Mouse (Mus musculus) heart, adult 2 months (tissue): ENCODE results near the gene Lrrfip2. TPM values are rescaled to one million over a fixed set of nuclear protein-coding genes. Genes with fewer than 3 reads are reported as not detected.

Experiments used
- DNase-seq, 2 experiments: peaks; one replicate each; pipeline ENCODE4 v3.0.0; 2021
- H3K27ac ChIP-seq: fragments of 200-600 bp; 2 replicates; pipeline ENCODE4 v1.8.1; 2022
- H3K27me3 ChIP-seq: fragments of 200-500 bp; 2 replicates; pipeline ENCODE4 v1.6.1; 2012; ENCODE audit warnings: mild to moderate bottlenecking, low read length, inconsistent platforms, mixed read lengths; ENCODE audit not compliant: control insufficient read depth, insufficient read depth
- H3K36me3 ChIP-seq: fragments of 200-500 bp; 2 replicates; pipeline ENCODE4 v1.6.1; 2012; ENCODE audit warnings: low read length, inconsistent platforms; ENCODE audit not compliant: control insufficient read depth, insufficient read depth
- H3K4me1 ChIP-seq: fragments of 200-500 bp; 2 replicates; pipeline ENCODE4 v1.6.1; 2011; ENCODE audit warnings: low read length; ENCODE audit not compliant: control insufficient read depth, insufficient read depth
- H3K4me3 ChIP-seq: fragments of 200-600 bp; 2 replicates; pipeline ENCODE4 v1.8.1; 2022
- H3K79me2 ChIP-seq: fragments of 200-500 bp; replicated peaks from 2 replicates; pipeline ENCODE4 v1.6.1; 2012; ENCODE audit warnings: mild to moderate bottlenecking, inconsistent platforms, low read length, moderate library complexity, mixed read lengths; ENCODE audit not compliant: control insufficient read depth, insufficient read depth
- H3K9ac ChIP-seq: fragments of 200-500 bp; 2 replicates; pipeline ENCODE4 v1.6.1; 2012; ENCODE audit warnings: low read depth, mild to moderate bottlenecking, control low read depth, inconsistent platforms, low read length, mixed read lengths
- CTCF ChIP-seq: fragments of 200-600 bp; IDR thresholded peaks from 2 replicates; pipeline ENCODE4 v1.8.1; 2022; ENCODE audit warnings: antibody characterized with exemption, mild to moderate bottlenecking, moderate library complexity
- EP300 ChIP-seq: fragments of 200-500 bp; IDR thresholded peaks from 2 replicates; pipeline ENCODE4 v1.6.1; 2011; ENCODE audit warnings: low read depth, low read length, control low read depth; ENCODE audit not compliant: insufficient read depth
- POLR2A ChIP-seq: fragments of 200-500 bp; IDR thresholded peaks from 2 replicates; pipeline ENCODE4 v1.6.1; 2011; ENCODE audit warnings: mild to moderate bottlenecking, low read depth, low read length, control low read depth; ENCODE audit not compliant: insufficient read depth
- WGBS: fragments of 180-500 bp; shearing (Covaris S2); methylation state at CpG from one replicate; pipeline ENCODE4 v1.1.7; 2018; 5-methylcytosine and 5-hydroxymethylcytosine counted together
- intact Hi-C: fragments of 180-260 bp; cut with DNase I; formaldehyde crosslinking; loops from one replicate; pipeline ENCODE4 v1.15.1; 2025
- polyA plus RNA-seq: library from polyadenylated mRNA; depleted of rRNA; stranded (reverse); fragments of >200 nt; gene quantifications from 2 replicates; pipeline ENCODE4 v1.2.3, GENCODE M21; 2012; rRNA removed
- total RNA-seq, 2 experiments: library from RNA; stranded (reverse); gene quantifications; 2 replicates each; pipeline ENCODE4 v1.2.3; 2021

Gene Lrrfip2
- total and polyA plus RNA-seq, 3 experiments = 33.5 to 84.1 (median 83.6) TPM

DNA sequence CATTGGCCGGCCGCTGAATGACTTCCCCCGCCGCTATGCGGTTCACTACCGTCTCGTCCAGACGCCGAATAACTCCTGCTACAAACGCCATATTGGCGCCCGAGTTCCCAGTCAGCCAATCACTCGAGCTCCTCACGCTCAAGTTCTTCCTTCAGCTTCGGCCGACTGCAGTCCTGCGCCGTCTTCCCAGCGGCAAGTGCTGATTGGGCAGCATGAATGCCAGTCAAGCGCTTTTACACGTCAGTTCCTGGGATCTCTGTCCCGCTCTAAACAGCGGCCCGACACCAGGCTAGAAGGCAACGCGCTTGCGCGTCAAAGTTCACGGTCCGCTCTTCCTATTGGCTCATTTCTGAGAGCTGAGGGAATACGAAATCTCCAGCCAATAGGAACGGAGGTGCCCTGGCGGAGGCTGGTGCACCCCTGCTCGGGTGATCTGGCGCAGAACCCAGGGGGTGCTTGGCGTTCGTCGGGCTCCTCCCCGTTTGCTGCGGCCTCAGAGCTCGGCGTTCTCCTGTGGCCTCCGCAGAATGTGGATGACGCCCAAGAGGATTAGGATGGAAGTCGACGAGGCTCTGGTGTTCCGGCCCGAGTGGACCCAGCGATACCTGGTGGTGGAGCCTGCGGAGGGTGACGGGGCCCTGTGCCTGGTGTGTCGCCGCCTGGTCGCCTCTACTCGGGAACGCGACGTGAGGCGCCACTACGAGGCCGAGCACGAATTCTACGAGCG is 154.2 kb downstream of the Lrrfip2 start, which contains the start of the genes Mlh1 and Epm2aip1:
TSS of gene Mlh1 (minus strand) at position 358 of the 727 bp plus-strand sequence.
TSS of gene Epm2aip1 (plus strand) at position 496 of the 727 bp plus-strand sequence.
- peaks cover 37% of the 10 kb centered on the region for H3K36me3 ChIP-seq

GRCm38 (mm10) chr9:111272356-111272755 is 155.0 kb downstream of the Lrrfip2 start:
- 3% methylated on average over 19 of the region's 19 CpGs for WGBS
- Histone ChIP-seq H3K4me1 (peaks cover 15% of the 10 kb centered on the region), H3K4me3 (peak overlapping the region; percentile 73), H3K79me2 (peaks cover 5% of the 10 kb centered on the region), H3K27ac (peak overlapping the region; percentile 94), H3K36me3 (peaks cover 41% of the 10 kb centered on the region), H3K9ac (peak overlapping the region; percentile 94), H3K27me3 (no peaks in the 10 kb centered on the region)
- no peak for DNase-seq
- intact Hi-C loops = loop anchor here (10.0 kb wide), 1 partner anchor 868 kb away; the partner anchor contains the start of gene Ptpn23
- TF ChIP-seq POLR2A = no peak
- no peak for TF ChIP-seq EP300
- no peak for TF ChIP-seq CTCF

More for the DNA sequence above, 154.2 kb downstream of the Lrrfip2 start, which contains the start of the genes Mlh1 and Epm2aip1:
- no peaks in the 10 kb centered on the region for H3K27me3 ChIP-seq
- under 1% methylated on average over 64 of the region's 64 CpGs for WGBS
- peaks cover 5% of the 10 kb centered on the region for H3K79me2 ChIP-seq
- peak; percentile 99 to 100 for DNase-seq
- peak within 1 kb of the TSS; percentile 94 for H3K27ac ChIP-seq
- peak within 1 kb of the TSS; percentile 92 for H3K4me3 ChIP-seq
- H3K4me1 ChIP-seq = peaks cover 15% of the 10 kb centered on the region
- intact Hi-C loops = loop anchor here (10.0 kb wide), 1 partner anchor 867 kb away; the partner anchor contains the start of gene Ptpn23
- peak within 1 kb of the TSS; percentile 94 for H3K9ac ChIP-seq
- TF ChIP-seq EP300 (peak; percentile 9; the same call in 1 of the 2 replicates), CTCF (no peak), POLR2A (peak; percentile 94)

DNA sequence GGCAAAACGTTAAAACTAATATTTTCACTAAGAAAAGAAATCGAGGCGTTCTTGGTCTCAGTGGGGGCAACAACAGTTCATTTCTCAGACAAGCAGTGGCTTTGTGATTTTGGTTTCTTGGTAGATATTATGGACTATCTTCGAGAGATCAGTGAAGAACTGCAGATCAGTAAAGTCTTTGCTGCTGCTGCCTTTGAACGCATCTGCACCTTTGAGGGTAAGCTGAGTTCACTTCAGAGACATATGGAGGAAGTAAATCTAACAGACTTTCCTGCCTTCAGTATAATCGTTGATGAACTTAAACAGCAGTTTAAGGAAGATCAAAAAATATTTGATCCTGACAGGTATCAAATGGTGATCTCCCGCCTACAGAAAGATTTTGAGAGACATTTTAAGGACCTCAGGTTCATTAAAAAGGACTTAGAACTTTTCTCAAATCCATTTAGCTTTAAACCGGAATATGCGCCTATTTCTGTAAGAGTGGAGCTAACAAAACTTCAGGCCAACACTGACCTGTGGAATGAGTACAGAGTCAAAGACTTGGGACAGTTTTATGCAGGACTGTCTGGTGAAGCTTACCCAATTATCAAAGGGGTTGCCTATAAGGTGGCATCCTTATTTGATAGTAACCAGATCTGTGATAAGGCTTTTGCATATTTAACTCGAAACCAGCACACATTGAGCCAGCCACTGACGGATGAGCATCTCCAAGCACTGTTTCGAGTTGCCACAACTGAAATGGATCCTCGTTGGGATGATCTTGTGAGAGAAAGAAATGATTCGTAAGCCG is 155.8 kb downstream of the Lrrfip2 start:
- Histone ChIP-seq H3K36me3 (peaks cover 46% of the 10 kb centered on the region), H3K27ac (no peak overlapping the region; the same call in 1 of the 2 replicates)
- intact Hi-C loops = loop anchor here (10.0 kb wide), 1 partner anchor 868 kb away; the partner anchor contains the start of gene Ptpn23

GRCm38 (mm10) chr9:111273958-111274357 is 156.6 kb downstream of the Lrrfip2 start:
- Histone ChIP-seq H3K4me1 (peaks cover 15% of the 10 kb centered on the region), H3K36me3 (peaks cover 52% of the 10 kb centered on the region), H3K79me2 (peaks cover 5% of the 10 kb centered on the region), H3K27ac (no peak overlapping the region), H3K9ac (no peak overlapping the region), H3K27me3 (no peaks in the 10 kb centered on the region), H3K4me3 (peak overlapping the region; percentile 73)
- TF ChIP-seq CTCF (no peak), POLR2A (no peak), EP300 (no peak)
- WGBS = 37% methylated on average over 1 of the region's 1 CpGs
- no peak for DNase-seq
- intact Hi-C loops = loop anchor here (10.0 kb wide), 1 partner anchor 869 kb away; the partner anchor contains the start of gene Ptpn23

More for the DNA sequence above, 155.8 kb downstream of the Lrrfip2 start:
- 46% methylated on average over 15 of the region's 15 CpGs for WGBS
- Histone ChIP-seq H3K27me3 (no peaks in the 10 kb centered on the region), H3K4me1 (peaks cover 15% of the 10 kb centered on the region), H3K4me3 (peak overlapping the region; percentile 73), H3K79me2 (peaks cover 5% of the 10 kb centered on the region), H3K9ac (peak overlapping the region; percentile 94)
- TF ChIP-seq EP300 (no peak), CTCF (no peak), POLR2A (no peak)
- no peak for DNase-seq

DNA sequence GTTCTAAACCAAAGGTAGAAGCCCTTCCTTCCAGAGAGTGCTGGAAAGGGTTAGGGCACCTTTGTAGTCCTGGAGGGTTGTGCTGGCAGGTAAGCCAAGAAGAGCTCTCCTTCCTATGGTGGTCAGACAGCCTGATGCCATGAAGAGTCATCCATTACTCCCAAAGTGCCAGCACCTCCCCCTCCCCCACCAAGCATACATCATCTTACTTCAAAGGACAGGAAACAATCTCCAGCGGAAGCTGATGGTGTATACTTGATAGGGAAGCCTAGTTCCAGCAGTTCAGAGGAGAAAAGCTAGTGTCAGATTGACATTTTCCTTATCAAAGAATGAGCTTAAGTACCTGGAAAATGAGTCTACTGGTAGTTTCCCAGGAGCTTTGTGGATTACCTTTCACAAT is 157.8 kb downstream of the Lrrfip2 start:
- intact Hi-C loops = loop anchor here (10.0 kb wide), 1 partner anchor 870 kb away; the partner anchor contains the start of gene Ptpn23
- Histone ChIP-seq H3K27me3 (no peaks in the 10 kb centered on the region), H3K4me3 (peak overlapping the region; percentile 15)

More for the DNA sequence above, 157.8 kb downstream of the Lrrfip2 start:
- 0 out of 2 replicates have a peak overlapping the region, but pooled peaks have one; percentile 6 for H3K9ac ChIP-seq
- no peak overlapping the region for H3K27ac ChIP-seq
- H3K4me1 ChIP-seq = peaks cover 15% of the 10 kb centered on the region
- DNase-seq = no peak
- no peak for TF ChIP-seq CTCF
- TF ChIP-seq POLR2A = no peak
- TF ChIP-seq EP300 = no peak
- 13% methylated on average over 1 of the region's 1 CpGs for WGBS
- peaks cover 5% of the 10 kb centered on the region for H3K79me2 ChIP-seq
- peaks cover 52% of the 10 kb centered on the region for H3K36me3 ChIP-seq

Other genes with a start within 250 kb of the Lrrfip2 start
- 10 to 100 TPM; 13.7 to 14.2 TPM for gene Als2cl, start 237.7 kb upstream of the Lrrfip2 start, total RNA-seq
- gene Als2cl, start 237.7 kb upstream of the Lrrfip2 start, polyA plus RNA-seq = 25.7 and 25.9 TPM in 2 replicates
- 1 to 10 TPM; 1.3 to 1.7 TPM for gene Tmie, start 237.5 kb upstream of the Lrrfip2 start, total RNA-seq
- 1.00 and 1.1 TPM in 2 replicates for gene Tmie, start 237.5 kb upstream of the Lrrfip2 start, polyA plus RNA-seq
- gene Fam240a, start 200.7 kb upstream of the Lrrfip2 start, total RNA-seq = not detected
- not detected in 2 replicates for gene Fam240a, start 200.7 kb upstream of the Lrrfip2 start, polyA plus RNA-seq
- gene Tdgf1, start 171.4 kb upstream of the Lrrfip2 start, total RNA-seq = not detected
- not detected in 2 replicates for gene Tdgf1, start 171.4 kb upstream of the Lrrfip2 start, polyA plus RNA-seq
- gene Lrrc2, start 166.0 kb upstream of the Lrrfip2 start, total RNA-seq = 100 to 1,000 TPM; 223 to 289 TPM
- 57.3 and 69.4 TPM in 2 replicates for gene Lrrc2, start 166.0 kb upstream of the Lrrfip2 start, polyA plus RNA-seq
- gene Rtp3, start 127.0 kb upstream of the Lrrfip2 start, total RNA-seq = 1 to 10 TPM; 3.5 to 3.8 TPM
- gene Rtp3, start 127.0 kb upstream of the Lrrfip2 start, polyA plus RNA-seq = 7.9 and 12.4 TPM in 2 replicates
- gene Ltf, start 98.3 kb upstream of the Lrrfip2 start, total RNA-seq = not detected
- 0.32 and 20.1 TPM in 2 replicates for gene Ltf, start 98.3 kb upstream of the Lrrfip2 start, polyA plus RNA-seq
- gene Ccrl2, start 60.1 kb upstream of the Lrrfip2 start, total RNA-seq = 10 to 100 TPM in 1 of 2 experiments, 1 to 10 TPM in 1; 7.5 to 16.3 TPM
- 16.0 and 20.1 TPM in 2 replicates for gene Ccrl2, start 60.1 kb upstream of the Lrrfip2 start, polyA plus RNA-seq
- 1 to 10 TPM; 6.1 to 7.1 TPM for gene Mlh1, start 154.2 kb downstream of the Lrrfip2 start, total RNA-seq
- gene Mlh1, start 154.2 kb downstream of the Lrrfip2 start, polyA plus RNA-seq = 12.6 and 12.9 TPM in 2 replicates
- 10 to 100 TPM; 20.3 to 23.8 TPM for gene Epm2aip1, start 154.3 kb downstream of the Lrrfip2 start, total RNA-seq
- gene Epm2aip1, start 154.3 kb downstream of the Lrrfip2 start, polyA plus RNA-seq = 8.9 and 19.2 TPM in 2 replicates
- gene Trank1, start 194.1 kb downstream of the Lrrfip2 start, total RNA-seq = not detected
- gene Trank1, start 194.1 kb downstream of the Lrrfip2 start, polyA plus RNA-seq = 0.04 and 0.06 TPM in 2 replicates